Comparison of ENCODE assay signal across 17 mouse cellular contexts in genomic region chr15:103002156-103002555, GRCm38 (mm10). TPM values are rescaled to one million over a fixed set of nuclear protein-coding genes. Genes with fewer than 3 reads are reported as not detected.
DNase-seq lines count a peak whose midpoint lies in the region; ATAC-seq and TF ChIP-seq lines count a peak whose summit lies in the region.
"Had no signal": no experiment of that assay in that cellular context is flagged by ENCODE, and none has a peak within 500 bp of the region (broad histone marks: within the 10 kb centered on the region; RNA-seq: fewer than 3 reads in every experiment).

No protein-coding gene starts in this region.

- peak overlapping the region; percentile 74 for H3K4me3 ChIP-seq in gastrocnemius, adult 2 months
- peak overlapping the region; percentile 64; the same call in 1 of the 2 replicates for H3K4me3 ChIP-seq in G1E (ENCODE audit: low read depth, low read length)
- H3K4me3 ChIP-seq in intestine, embryonic 16.5 days (ENCODE audit: low read length) = no peak overlapping the region
- H3K4me3 ChIP-seq in limb, embryonic 12.5 days (replicated peaks) = no peak overlapping the region
- no peak overlapping the region for H3K4me3 ChIP-seq in heart, embryonic 11.5 days (ENCODE audit: low read depth, low read length)
- H3K4me3 ChIP-seq: limb, embryonic 15.5 days had no signal

- DNase-seq in gastrocnemius, adult 2 months = peak; percentile 66
- DNase-seq in gastrocnemius, postnatal 25 days = no peak
- DNase-seq in G1E (ENCODE audit: low spot score) = no peak
- no peak for DNase-seq in lung, postnatal 10 days
- no peak for DNase-seq in layer of hippocampus, adult 9-10 months (ENCODE audit: low spot score)
- DNase-seq: cerebellum, adult 8-10 months; heart, postnatal 14 days; lung, embryonic 14.5 days; retina, postnatal 1 day had no signal

- no peaks in the 10 kb centered on the region for H3K27me3 ChIP-seq in G1E (ENCODE audit: insufficient read depth, low read length)
- peaks cover 92% of the 10 kb centered on the region for H3K27me3 ChIP-seq in intestine, embryonic 16.5 days (replicated peaks; ENCODE audit: control insufficient read depth, insufficient read depth, low read length)
- peaks cover 95% of the 10 kb centered on the region for H3K27me3 ChIP-seq in limb, embryonic 12.5 days
- H3K27me3 ChIP-seq in heart, embryonic 11.5 days (ENCODE audit: control insufficient read depth, insufficient read depth, low read length) = peaks cover 99% of the 10 kb centered on the region
- H3K27me3 ChIP-seq: Patski had no signal

- H3K4me2 ChIP-seq in intestine, embryonic 16.5 days (ENCODE audit: low read depth, low read length) = peak overlapping the region; percentile 72
- peak overlapping the region; percentile 66 for H3K4me2 ChIP-seq in limb, embryonic 12.5 days
- H3K4me2 ChIP-seq in heart, embryonic 11.5 days = no peak overlapping the region
- H3K4me2 ChIP-seq: lung, embryonic 14.5 days had no signal

- H3K36me3 ChIP-seq in G1E (replicated peaks) = peaks cover 17% of the 10 kb centered on the region
- no peaks in the 10 kb centered on the region for H3K36me3 ChIP-seq in intestine, embryonic 16.5 days (ENCODE audit: control insufficient read depth, insufficient read depth, low read length)
- H3K36me3 ChIP-seq in limb, embryonic 12.5 days = no peaks in the 10 kb centered on the region
- no peaks in the 10 kb centered on the region for H3K36me3 ChIP-seq in heart, embryonic 11.5 days (ENCODE audit: control insufficient read depth, insufficient read depth, low read length)
- H3K36me3 ChIP-seq: limb, embryonic 15.5 days had no signal

- no peaks in the 10 kb centered on the region for H3K9me3 ChIP-seq in G1E (replicated peaks)
- no peaks in the 10 kb centered on the region for H3K9me3 ChIP-seq in intestine, embryonic 16.5 days (ENCODE audit: control insufficient read depth, low read length)
- no peaks in the 10 kb centered on the region for H3K9me3 ChIP-seq in limb, embryonic 12.5 days
- H3K9me3 ChIP-seq in heart, embryonic 11.5 days (replicated peaks; ENCODE audit: control insufficient read depth, low read length) = no peaks in the 10 kb centered on the region
- H3K9me3 ChIP-seq: limb, embryonic 15.5 days had no signal

- peaks cover 86% of the 10 kb centered on the region for H3K4me1 ChIP-seq in G1E (ENCODE audit: insufficient read depth, low read depth, low read length)
- peaks cover 8% of the 10 kb centered on the region; the same call in 1 of the 2 replicates for H3K4me1 ChIP-seq in intestine, embryonic 16.5 days (ENCODE audit: control insufficient read depth, insufficient read depth, low read length)
- H3K4me1 ChIP-seq in limb, embryonic 12.5 days (replicated peaks) = peaks cover 77% of the 10 kb centered on the region
- peaks cover 19% of the 10 kb centered on the region; the same call in 1 of the 2 replicates for H3K4me1 ChIP-seq in heart, embryonic 11.5 days (ENCODE audit: control insufficient read depth, insufficient read depth, low read length)

- no peak for ATAC-seq in G1E (ENCODE audit: extremely low read depth, insufficient number of reproducible peaks, low FRiP score, poor library complexity, severe bottlenecking)
- ATAC-seq in intestine, embryonic 16.5 days = no peak
- ATAC-seq in limb, embryonic 12.5 days (ENCODE audit: insufficient number of reproducible peaks, insufficient read depth, low FRiP score, low TSS enrichment, low read depth) = no peak
- no peak for ATAC-seq in heart, embryonic 11.5 days (replicated peaks; ENCODE audit: insufficient number of reproducible peaks, low FRiP score, low TSS enrichment)
- ATAC-seq: Patski had no signal

- H3K9ac ChIP-seq in intestine, embryonic 16.5 days (ENCODE audit: low read depth, low read length) = no peak overlapping the region
- H3K9ac ChIP-seq in limb, embryonic 12.5 days (replicated peaks) = no peak overlapping the region
- no peak overlapping the region for H3K9ac ChIP-seq in heart, embryonic 11.5 days (ENCODE audit: low read depth, low read length)
- H3K9ac ChIP-seq: limb, embryonic 15.5 days; lung, embryonic 14.5 days had no signal

- peak overlapping the region; percentile 98 for H3K27ac ChIP-seq in gastrocnemius, adult 2 months
- H3K27ac ChIP-seq in intestine, embryonic 16.5 days (ENCODE audit: low read length) = no peak overlapping the region
- H3K27ac ChIP-seq in limb, embryonic 12.5 days = no peak overlapping the region
- no peak overlapping the region for H3K27ac ChIP-seq in heart, embryonic 11.5 days (ENCODE audit: low read depth, low read length)
- H3K27ac ChIP-seq: limb, embryonic 15.5 days had no signal

- intact Hi-C loops in gastrocnemius, adult 2 months (cut with DNase I) = no loop called here

- no peak for TF ChIP-seq CTCF in gastrocnemius, adult 2 months (IDR thresholded peaks at IDR 0.05)
- no peak for TF ChIP-seq CTCF in G1E (IDR thresholded peaks at IDR 0.05; ENCODE audit: low read depth, low read length)

- WGBS in intestine, embryonic 16.5 days = 31% methylated on average over 4 of the region's 4 CpGs
- 12% methylated on average over 4 of the region's 4 CpGs for WGBS in limb, embryonic 12.5 days
- WGBS in heart, embryonic 11.5 days (ENCODE audit: insufficient replicate concordance) = 13% methylated on average over 4 of the region's 4 CpGs

RNA-seq across cellular contexts. Expression of gene Hoxc6, which starts 4.1 kb away (rescaled TPM):
- 1 to 10 TPM; 8.1 to 8.6 TPM for total RNA-seq in gastrocnemius, adult 2 months (2021)
- total RNA-seq in gastrocnemius, postnatal 25 days (2021) = 1 to 10 TPM; 5.3 to 8.1 TPM
- 16.3 and 37.1 TPM in 2 replicates for total RNA-seq in G1E (2014; fragmentation: Nextera tagmentation)
- total RNA-seq in G1E (2017) = 8.6 and 12.0 TPM in 2 replicates
- polyA plus RNA-seq in G1E (2012) = 27.1 and 28.6 TPM in 2 replicates
- 3.2 and 4.0 TPM in 2 replicates for polyA plus RNA-seq in intestine, embryonic 16.5 days (2015; fragmentation: Nextera tagmentation; extraction: Ambion mirVana)
- polyA plus RNA-seq in limb, embryonic 12.5 days (2016; fragmentation: Nextera tagmentation; extraction: Ambion mirVana) = 3.9 and 4.4 TPM in 2 replicates
- polyA plus RNA-seq in heart, embryonic 11.5 days (2014; fragmentation: Nextera tagmentation; extraction: Ambion mirVana) = 0.49 and 0.51 TPM in 2 replicates
- total RNA-seq: heart, postnatal 14 days; megakaryocyte-erythroid progenitor cell, adult 5-6 weeks had no signal
- polyA plus RNA-seq: frontal cortex, adult 2 months; lung, embryonic 14.5 days; spleen, adult 2 months had no signal

RNA-seq across cellular contexts. Expression of gene Hoxc8, which starts 11.7 kb away (rescaled TPM):
- total RNA-seq in gastrocnemius, adult 2 months (2021) = 1 to 10 TPM; 1.0 to 2.8 TPM
- 1 to 10 TPM; 1.3 to 1.6 TPM for total RNA-seq in gastrocnemius, postnatal 25 days (2021)
- total RNA-seq in G1E (2014; fragmentation: Nextera tagmentation) (21.1 and 26.6 TPM in 2 replicates), G1E (2017) (2.0 and 2.7 TPM in 2 replicates)
- polyA plus RNA-seq in G1E (2012) = 10.1 and 12.2 TPM in 2 replicates
- 4.5 and 4.9 TPM in 2 replicates for polyA plus RNA-seq in intestine, embryonic 16.5 days (2015; fragmentation: Nextera tagmentation; extraction: Ambion mirVana)
- 3.9 and 4.0 TPM in 2 replicates for polyA plus RNA-seq in limb, embryonic 12.5 days (2016; fragmentation: Nextera tagmentation; extraction: Ambion mirVana)
- polyA plus RNA-seq in heart, embryonic 11.5 days (2014; fragmentation: Nextera tagmentation; extraction: Ambion mirVana) = 0.11 and 0.20 TPM in 2 replicates
- total RNA-seq: heart, postnatal 14 days; megakaryocyte-erythroid progenitor cell, adult 5-6 weeks had no signal
- polyA plus RNA-seq: frontal cortex, adult 2 months; lung, embryonic 14.5 days; spleen, adult 2 months had no signal

RNA-seq across cellular contexts. Expression of gene Hoxc4, which starts 16.6 kb away (rescaled TPM):
- 1 to 10 TPM; 4.3 to 4.6 TPM for total RNA-seq in gastrocnemius, adult 2 months (2021)
- total RNA-seq in gastrocnemius, postnatal 25 days (2021) = 1 to 10 TPM; 3.8 to 4.1 TPM
- total RNA-seq in G1E (2014; fragmentation: Nextera tagmentation) = 29.3 and 33.9 TPM in 2 replicates
- 11.0 and 12.2 TPM in 2 replicates for total RNA-seq in G1E (2017)
- 60.1 and 65.8 TPM in 2 replicates for polyA plus RNA-seq in G1E (2012)
- polyA plus RNA-seq in intestine, embryonic 16.5 days (2015; fragmentation: Nextera tagmentation; extraction: Ambion mirVana) = 8.8 and 9.7 TPM in 2 replicates
- polyA plus RNA-seq in limb, embryonic 12.5 days (2016; fragmentation: Nextera tagmentation; extraction: Ambion mirVana) = 3.8 and 6.7 TPM in 2 replicates
- polyA plus RNA-seq in heart, embryonic 11.5 days (2014; fragmentation: Nextera tagmentation; extraction: Ambion mirVana) = 1.2 and 2.0 TPM in 2 replicates
- total RNA-seq: megakaryocyte-erythroid progenitor cell, adult 5-6 weeks had no signal
- polyA plus RNA-seq: frontal cortex, adult 2 months had no signal

RNA-seq across cellular contexts. Expression of gene Hoxc9, which starts 25.9 kb away (rescaled TPM):
- 1 to 10 TPM; 6.7 to 8.3 TPM for total RNA-seq in gastrocnemius, adult 2 months (2021)
- 1 to 10 TPM; 4.6 to 6.5 TPM for total RNA-seq in gastrocnemius, postnatal 25 days (2021)
- 5.0 and 7.9 TPM in 2 replicates for total RNA-seq in G1E (2014; fragmentation: Nextera tagmentation)
- total RNA-seq in G1E (2017) = 3.3 and 3.9 TPM in 2 replicates
- 9.8 and 12.0 TPM in 2 replicates for polyA plus RNA-seq in G1E (2012)
- 0.49 and 0.76 TPM in 2 replicates for polyA plus RNA-seq in intestine, embryonic 16.5 days (2015; fragmentation: Nextera tagmentation; extraction: Ambion mirVana)
- 3.6 TPM in 2 replicates for polyA plus RNA-seq in limb, embryonic 12.5 days (2016; fragmentation: Nextera tagmentation; extraction: Ambion mirVana)
- polyA plus RNA-seq in heart, embryonic 11.5 days (2014; fragmentation: Nextera tagmentation; extraction: Ambion mirVana) = not detected in 2 replicates
- total RNA-seq: heart, postnatal 14 days; megakaryocyte-erythroid progenitor cell, adult 5-6 weeks had no signal
- polyA plus RNA-seq: frontal cortex, adult 2 months; lung, embryonic 14.5 days; spleen, adult 2 months had no signal

RNA-seq across cellular contexts. Expression of gene Hoxc5, which starts 34.9 kb away (rescaled TPM):
- total RNA-seq in gastrocnemius, adult 2 months (2021) = 1 to 10 TPM; 2.7 to 2.9 TPM
- 1 to 10 TPM; 1.6 to 1.8 TPM for total RNA-seq in gastrocnemius, postnatal 25 days (2021)
- total RNA-seq in G1E (2014; fragmentation: Nextera tagmentation) (9.9 and 19.8 TPM in 2 replicates), G1E (2017) (7.6 and 9.1 TPM in 2 replicates)
- 11.4 and 12.4 TPM in 2 replicates for polyA plus RNA-seq in G1E (2012)
- polyA plus RNA-seq in intestine, embryonic 16.5 days (2015; fragmentation: Nextera tagmentation; extraction: Ambion mirVana) = 6.8 and 7.2 TPM in 2 replicates
- 6.3 and 12.2 TPM in 2 replicates for polyA plus RNA-seq in limb, embryonic 12.5 days (2016; fragmentation: Nextera tagmentation; extraction: Ambion mirVana)
- 1.7 TPM in 2 replicates for polyA plus RNA-seq in heart, embryonic 11.5 days (2014; fragmentation: Nextera tagmentation; extraction: Ambion mirVana)
- total RNA-seq: heart, postnatal 14 days; megakaryocyte-erythroid progenitor cell, adult 5-6 weeks had no signal
- polyA plus RNA-seq: frontal cortex, adult 2 months had no signal

Comparison
In these comparisons a context has a peak if more than half of its experiments do, and no peak if none do; other contexts are left out.
1. H3K4me3 ChIP-seq: peak in gastrocnemius, adult 2 months (single experiment) and G1E (single experiment); none in intestine, embryonic 16.5 days (single experiment), limb, embryonic 12.5 days (single experiment) and heart, embryonic 11.5 days (single experiment).